In genomic region chr8:92960451-92960911, GRCm38 (mm10) we compare ENCODE assay signal across 8 mouse cellular contexts. TPM values are rescaled to one million over a fixed set of nuclear protein-coding genes. Genes with fewer than 3 reads are reported as not detected.
DNase-seq lines count a peak whose midpoint lies in the region; ATAC-seq lines count a peak whose summit lies in the region.

No protein-coding gene starts in this region.

- peak overlapping the region; percentile 45 for H3K9ac ChIP-seq in kidney, embryonic 16.5 days (replicated peaks; ENCODE audit: low read length)
- no peak overlapping the region for H3K9ac ChIP-seq in heart, embryonic 15.5 days

- no peaks in the 10 kb centered on the region for H3K36me3 ChIP-seq in kidney, embryonic 16.5 days (ENCODE audit: insufficient read depth, low read length)
- no peaks in the 10 kb centered on the region for H3K36me3 ChIP-seq in heart, embryonic 15.5 days
- H3K36me3 ChIP-seq in midbrain, embryonic 10.5 days: no peaks in the 10 kb centered on the region

- no peak for DNase-seq in kidney, postnatal 25 days
- peak; percentile 52 for DNase-seq in adrenal gland, postnatal 14 days
- peak; percentile 45 for DNase-seq in midbrain, embryonic 10.5 days (ENCODE audit: low spot score)
- DNase-seq in right cerebral cortex, postnatal 25 days: no peak
- no peak for DNase-seq in gastrocnemius, postnatal 25 days

- no peak overlapping the region for H3K27ac ChIP-seq in kidney, embryonic 16.5 days (ENCODE audit: low read length)
- no peak overlapping the region for H3K27ac ChIP-seq in heart, embryonic 15.5 days
- H3K27ac ChIP-seq in midbrain, embryonic 10.5 days (replicated peaks): no peak overlapping the region; the same call in 1 of the 2 replicates

- WGBS in kidney, embryonic 16.5 days: 0% methylated on average over 41 of the region's 42 CpGs
- under 1% methylated on average over 42 of the region's 42 CpGs for WGBS in heart, embryonic 15.5 days
- under 1% methylated on average over 42 of the region's 42 CpGs for WGBS in midbrain, embryonic 10.5 days

- H3K27me3 ChIP-seq in kidney, embryonic 16.5 days (ENCODE audit: insufficient read depth, low read length): peaks cover 50% of the 10 kb centered on the region
- H3K27me3 ChIP-seq in heart, embryonic 15.5 days: peaks cover 69% of the 10 kb centered on the region
- H3K27me3 ChIP-seq in midbrain, embryonic 10.5 days (ENCODE audit: low read depth, poor library complexity, severe bottlenecking): peaks cover 68% of the 10 kb centered on the region

- H3K4me2 ChIP-seq in kidney, embryonic 16.5 days (replicated peaks; ENCODE audit: low read depth, low read length): peak overlapping the region; percentile 76
- peak overlapping the region; percentile 78 for H3K4me2 ChIP-seq in heart, embryonic 15.5 days

- peak overlapping the region; percentile 46 for H3K4me3 ChIP-seq in kidney, embryonic 16.5 days (ENCODE audit: low read length)
- H3K4me3 ChIP-seq in heart, embryonic 15.5 days: peak overlapping the region; percentile 42
- peak overlapping the region; percentile 62 for H3K4me3 ChIP-seq in midbrain, embryonic 10.5 days

- H3K9me3 ChIP-seq in kidney, embryonic 16.5 days (ENCODE audit: low read length): no peaks in the 10 kb centered on the region
- H3K9me3 ChIP-seq in heart, embryonic 15.5 days (replicated peaks): no peaks in the 10 kb centered on the region
- no peaks in the 10 kb centered on the region for H3K9me3 ChIP-seq in midbrain, embryonic 10.5 days (replicated peaks)

- peaks cover 9% of the 10 kb centered on the region for H3K4me1 ChIP-seq in kidney, embryonic 16.5 days (ENCODE audit: insufficient read depth, low read length)
- peaks cover 13% of the 10 kb centered on the region for H3K4me1 ChIP-seq in heart, embryonic 15.5 days (replicated peaks)
- H3K4me1 ChIP-seq in midbrain, embryonic 10.5 days: peaks cover 16% of the 10 kb centered on the region

- ATAC-seq in kidney, embryonic 16.5 days (ENCODE audit: low FRiP score, low TSS enrichment): peak; percentile 70; the same call in 1 of the 2 replicates
- ATAC-seq in heart, embryonic 15.5 days (replicated peaks; ENCODE audit: insufficient number of reproducible peaks, insufficient read depth, low FRiP score, low read depth): no peak; the same call in 1 of the 2 replicates
- ATAC-seq in frontal cortex, adult (ENCODE audit: low TSS enrichment): no peak

RNA-seq across cellular contexts. Expression of gene Slc6a2, which starts 0.6 kb away (rescaled TPM):
- polyA plus RNA-seq in kidney, embryonic 16.5 days (2015; fragmentation: Nextera tagmentation; extraction: Ambion mirVana): 0.64 and 1.4 TPM in 2 replicates
- total RNA-seq in adrenal gland, postnatal 14 days (2021): 11.6 and 33.7 TPM in 2 replicates
- 0.03 and 2.9 TPM in 2 replicates for polyA plus RNA-seq in heart, embryonic 15.5 days (2015; fragmentation: Nextera tagmentation; extraction: Ambion mirVana)
- polyA plus RNA-seq in midbrain, embryonic 10.5 days (2016; fragmentation: Nextera tagmentation; extraction: Ambion mirVana): not detected in 2 replicates
- total RNA-seq in gastrocnemius, postnatal 25 days (2021): under 1 TPM; 0.11 to 0.26 TPM

RNA-seq across cellular contexts. Expression of gene Capns2, which starts 59.3 kb away (rescaled TPM):
- polyA plus RNA-seq in kidney, embryonic 16.5 days (2015; fragmentation: Nextera tagmentation; extraction: Ambion mirVana): 0.21 TPM in 1 of 2 replicates, not detected in the other
- total RNA-seq in adrenal gland, postnatal 14 days (2021): 0.64 TPM in 1 of 2 replicates, not detected in the other
- polyA plus RNA-seq in heart, embryonic 15.5 days (2015; fragmentation: Nextera tagmentation; extraction: Ambion mirVana): 0.13 and 0.14 TPM in 2 replicates
- 0.23 and 0.26 TPM in 2 replicates for polyA plus RNA-seq in midbrain, embryonic 10.5 days (2016; fragmentation: Nextera tagmentation; extraction: Ambion mirVana)
- not detected for total RNA-seq in gastrocnemius, postnatal 25 days (2021)

Comparison
In these comparisons a context has a peak if more than half of its experiments do, and no peak if none do; other contexts are left out.
1. DNase-seq: peak in adrenal gland, postnatal 14 days (single experiment) and midbrain, embryonic 10.5 days (single experiment); none in kidney, postnatal 25 days (0 of 2), right cerebral cortex, postnatal 25 days (single experiment) and gastrocnemius, postnatal 25 days (single experiment).
2. Peak in every context shown above with its lines, with median percentiles within 50 percentile points of each other: H3K4me3 ChIP-seq.